Mouse (Mus musculus) MEL (cell line): ENCODE data around the gene 2200002J24Rik. TPM values are rescaled to one million over a fixed set of nuclear protein-coding genes. Genes with fewer than 3 reads are reported as not detected.
"Not testable (repeated sequence)": the region's sequence is repeated elsewhere in the genome, so short reads cannot be mapped to it uniquely, and the experiment has no call there.

Source experiments
- DNase-seq: peaks from one replicate; pipeline ENCODE4 v3.0.0; 2011; ENCODE audit warnings: low read depth, low spot score
- H3K27ac ChIP-seq: 2 replicates; pipeline ENCODE4 v1.5.1; 2012; ENCODE audit warnings: low read depth, mild to moderate bottlenecking, control low read depth, low read length, moderate library complexity; ENCODE audit not compliant: control insufficient read depth
- H3K27me3 ChIP-seq, 2 experiments: fragments of 150-350 bp in 1 of 2; sonication (generic) in 1 of 2; 2 replicates each; pipeline ENCODE4 v1.6.1; 2012; ENCODE audit warnings: low read length in 2 of 2, mild to moderate bottlenecking in 2 of 2, improper control_type of control experiment in 1 of 2, moderate library complexity in 1 of 2; ENCODE audit not compliant: insufficient read depth in 2 of 2, control insufficient read depth in 1 of 2
- H3K36me3 ChIP-seq, 2 experiments: 2 replicates each; pipeline ENCODE4 v1.6.1; 2012 to 2014; ENCODE audit warnings: low read length in 2 of 2, improper control_type of control experiment in 1 of 2, inconsistent platforms in 1 of 2, mild to moderate bottlenecking in 1 of 2; ENCODE audit not compliant: insufficient read depth in 2 of 2, control insufficient read depth in 1 of 2
- H3K4me1 ChIP-seq, 2 experiments: fragments of 150-350 bp in 1 of 2; sonication (generic) in 1 of 2; 2 replicates each; pipeline ENCODE4 v1.6.1; 2012; ENCODE audit warnings: low read length in 2 of 2, improper control_type of control experiment in 1 of 2, mild to moderate bottlenecking in 1 of 2; ENCODE audit not compliant: insufficient read depth in 2 of 2, control insufficient read depth in 1 of 2
- H3K4me3 ChIP-seq, 2 experiments: fragments of 150-350 bp in 1 of 2; sonication (generic) in 1 of 2; 2 replicates each; pipeline ENCODE4 v1.5.1; 2012; ENCODE audit warnings: low read depth in 2 of 2, low read length in 2 of 2, mild to moderate bottlenecking in 2 of 2, moderate library complexity in 2 of 2, control low read depth in 1 of 2, improper control_type of control experiment in 1 of 2; ENCODE audit not compliant: control insufficient read depth in 1 of 2, insufficient read depth in 1 of 2
- H3K79me2 ChIP-seq: 2 replicates; pipeline ENCODE4 v1.6.1; 2012; ENCODE audit warnings: mild to moderate bottlenecking, low read length, moderate library complexity; ENCODE audit not compliant: control insufficient read depth, poor library complexity, insufficient read depth
- H3K9ac ChIP-seq: 2 replicates; pipeline ENCODE4 v1.6.1; 2012; ENCODE audit warnings: low read depth, mild to moderate bottlenecking, control low read depth, low read length, moderate library complexity; ENCODE audit not compliant: control insufficient read depth, poor library complexity, severe bottlenecking
- H3K9me3 ChIP-seq: fragments of 150-350 bp; sonication (generic); replicated peaks from 2 replicates; pipeline ENCODE4 v1.6.1; 2012; ENCODE audit warnings: mild to moderate bottlenecking, low read length, improper control_type of control experiment, moderate library complexity; ENCODE audit not compliant: insufficient read depth
- ETS1 ChIP-seq: IDR thresholded peaks from 2 replicates; pipeline ENCODE4 v1.6.1; 2012; ENCODE audit warnings: low read depth, mild to moderate bottlenecking, inconsistent platforms, low read length, improper control_type of control experiment, moderate library complexity
- JUND ChIP-seq: IDR thresholded peaks from 2 replicates; pipeline ENCODE4 v1.6.1; 2011; ENCODE audit warnings: low read depth, mild to moderate bottlenecking, improper control_type of control experiment, low read length
- MAZ ChIP-seq: IDR thresholded peaks from 2 replicates; pipeline ENCODE4 v1.6.1; 2012; ENCODE audit warnings: low read depth, mild to moderate bottlenecking, inconsistent platforms, low read length, improper control_type of control experiment
- MYC ChIP-seq: IDR thresholded peaks from 2 replicates; pipeline ENCODE4 v1.6.1; 2011; ENCODE audit warnings: low read depth, mild to moderate bottlenecking, low read length, improper control_type of control experiment, moderate library complexity
- NELFE ChIP-seq: IDR thresholded peaks from 2 replicates; pipeline ENCODE4 v1.6.1; 2011; ENCODE audit warnings: low read depth, low read length, improper control_type of control experiment
- POLR2AphosphoS2 ChIP-seq: IDR thresholded peaks from 2 replicates; pipeline ENCODE4 v1.6.1; 2011; ENCODE audit warnings: low read length, improper control_type of control experiment
- RAD21 ChIP-seq: IDR thresholded peaks from 2 replicates; pipeline ENCODE4 v1.6.1; 2011; ENCODE audit warnings: mild to moderate bottlenecking, low read depth, low read length, improper control_type of control experiment
- SIN3A ChIP-seq: IDR thresholded peaks from 2 replicates; pipeline ENCODE4 v1.6.1; 2012; ENCODE audit warnings: low read length, improper control_type of control experiment, inconsistent platforms
- SMC3 ChIP-seq: IDR thresholded peaks from 2 replicates; pipeline ENCODE4 v1.6.1; 2011; ENCODE audit warnings: low read depth, low read length, improper control_type of control experiment
- TCF12 ChIP-seq: IDR thresholded peaks from 2 replicates; pipeline ENCODE4 v1.6.1; 2014; ENCODE audit warnings: low read depth, mild to moderate bottlenecking, inconsistent platforms, low read length, improper control_type of control experiment, moderate library complexity
- UBTF ChIP-seq: IDR thresholded peaks from 2 replicates; pipeline ENCODE4 v1.6.1; 2012; ENCODE audit warnings: low read depth, mild to moderate bottlenecking, inconsistent platforms, low read length, improper control_type of control experiment, moderate library complexity, borderline replicate concordance; ENCODE audit not compliant: insufficient read depth
- ZNF384 ChIP-seq: IDR thresholded peaks from 2 replicates; pipeline ENCODE4 v1.6.1; 2012; ENCODE audit warnings: low read depth, mild to moderate bottlenecking, inconsistent platforms, low read length, improper control_type of control experiment
- polyA plus RNA-seq, 2 experiments: library from polyadenylated mRNA; stranded (reverse) in 1 of 2; unstranded in 1 of 2; fragments of >175 nt in 1 of 2; fragments of >200 nt in 1 of 2; gene quantifications; 2 replicates each; pipeline versions ENCODE4 v1.2.1 to v1.2.4; 2012; ENCODE audit warnings: low replicate concordance in 2 of 2, low read depth in 1 of 2; ENCODE audit not compliant: insufficient read length in 2 of 2, insufficient read depth in 1 of 2, missing spikeins in 1 of 2
- total RNA-seq: library from RNA; depleted of rRNA; stranded (reverse); fragments of 300-350 nt; gene quantifications from 2 replicates; pipeline ENCODE4 v1.2.3, GENCODE M21; 2012

Gene 2200002J24Rik
- total and polyA plus RNA-seq, 3 experiments = 1.2 TPM; not detected in 2

- TF ChIP-seq ZNF384 (no peak), SIN3A (peak; percentile 94), UBTF (0 out of 2 replicates have a peak, but pooled peaks have one; percentile 1), TCF12 (peak; percentile 36; the same call in 1 of the 2 replicates), MYC (peak; percentile 81), ETS1 (peak; percentile 54; the same call in 1 of the 2 replicates), RAD21 (no peak), SMC3 (peak; percentile 28)
- TF ChIP-seq, all 39 proteins: peak for 22
These were observed 30.8 kb downstream of the 2200002J24Rik start, which contains the start of gene Tmem147 (continued) for GRCm38 (mm10) chr7:30729396-30730063.

- Histone ChIP-seq H3K4me3 (peak overlapping the region; percentile 75 to 83), H3K4me1 (peaks cover 3 to 11% of the 10 kb centered on the region in 2 experiments; a peak in 3 of 4 replicates), H3K79me2 (peaks cover 14% of the 10 kb centered on the region), H3K27ac (peak overlapping the region; percentile 86), H3K9ac (peak overlapping the region; percentile 71)
- not testable (repeated sequence) for H3K9me3 ChIP-seq, H3K36me3 ChIP-seq, H3K27me3 ChIP-seq
- TF ChIP-seq UBTF = 0 out of 2 replicates have a peak, but pooled peaks have one; percentile 14
- peak; percentile 13; the same call in 1 of the 2 replicates for TF ChIP-seq MAZ
- peak; percentile 51 for DNase-seq
These were observed 31.5 kb downstream of the 2200002J24Rik start for GRCm38 (mm10) chr7:30730064-30730722.

- Histone ChIP-seq H3K4me1 (peaks cover 3 to 7% of the 10 kb centered on the region in 2 experiments; a peak in 3 of 4 replicates), H3K36me3 (peaks cover 0 to 2% of the 10 kb centered on the region in 2 experiments; a peak in 1 of 4 replicates), H3K27ac (no peak overlapping the region), H3K9me3 (no peaks in the 10 kb centered on the region), H3K4me3 (no peak overlapping the region)
- TF ChIP-seq JUND (no peak), UBTF (no peak), POLR2AphosphoS2 (no peak), NELFE (no peak)
- TF ChIP-seq, all 39 proteins: peak for 0
- H3K27me3 ChIP-seq = no peaks in the 10 kb centered on the region
- H3K79me2 ChIP-seq = no peaks in the 10 kb centered on the region
- H3K9ac ChIP-seq = no peak overlapping the region
- no peak for DNase-seq
These were observed 37.5 kb downstream of the 2200002J24Rik start for GRCm38 (mm10) chr7:30736211-30736610.

GRCm38 (mm10) chr7:30742570-30742969, 43.8 kb downstream of the 2200002J24Rik start:
- DNase-seq, H3K27me3 ChIP-seq, H3K36me3 ChIP-seq, H3K79me2 ChIP-seq, H3K27ac ChIP-seq, H3K9me3 ChIP-seq, H3K4me3 ChIP-seq, H3K9ac ChIP-seq, H3K4me1 ChIP-seq: not testable (repeated sequence)

GRCm38 (mm10) chr7:30743617-30744016, 44.9 kb downstream of the 2200002J24Rik start, which contains the start of gene Gapdhs:
Gene Gapdhs (minus strand): TSS chr7:30743681.
- DNase-seq, H3K9ac ChIP-seq, H3K4me1 ChIP-seq, H3K79me2 ChIP-seq, H3K27me3 ChIP-seq, H3K9me3 ChIP-seq, H3K27ac ChIP-seq, H3K4me3 ChIP-seq, H3K36me3 ChIP-seq: not testable (repeated sequence)
